Mouse (Mus musculus) embryo, embryonic 11.5 days (tissue): Measurements from ENCODE around the gene Rnf186.

ENCODE experiments used
- DNase-seq: peaks from one replicate; pipeline ENCODE4 v3.0.0-alpha.2; 2012; ENCODE audit warnings: low read depth, low spot score

Gene Rnf186

GRCm38 (mm10) chr4:139013281-139013680, 46.4 kb downstream of the Rnf186 start:
- no peak for DNase-seq

- no peak for DNase-seq
Measured at GRCm38 (mm10) chr4:139014793-139015192, 47.9 kb downstream of the Rnf186 start.
